Mouse (Mus musculus) cortical plate, adult 2 months (tissue): ENCODE results near the gene 6820408C15Rik. TPM values are rescaled to one million over a fixed set of nuclear protein-coding genes. Genes with fewer than 3 reads are reported as not detected.
A peak's percentile ranks its signal among the peaks of the same experiment; 100 is the strongest.

Source experiments
- H3K27ac ChIP-seq: fragments of 200-500 bp; 2 replicates; pipeline ENCODE4 v1.5.1; 2012; ENCODE audit warnings: low read length, control low read depth, inconsistent platforms; ENCODE audit not compliant: insufficient read depth
- H3K4me1 ChIP-seq: fragments of 200-500 bp; 2 replicates; pipeline ENCODE4 v1.6.1; 2011; ENCODE audit warnings: low read length; ENCODE audit not compliant: control insufficient read depth, insufficient read depth
- H3K4me3 ChIP-seq: fragments of 200-500 bp; 2 replicates; pipeline ENCODE4 v1.5.1; 2011; ENCODE audit warnings: mild to moderate bottlenecking, low read length, control low read depth; ENCODE audit not compliant: insufficient read depth
- CTCF ChIP-seq: fragments of 200-500 bp; IDR thresholded peaks from 2 replicates; pipeline ENCODE4 v1.5.1; 2011; ENCODE audit warnings: mild to moderate bottlenecking, control low read depth, low read length; ENCODE audit not compliant: insufficient read depth; ENCODE audit errors: extremely low read depth
- POLR2A ChIP-seq: fragments of 200-500 bp; IDR thresholded peaks from 2 replicates; pipeline ENCODE4 v1.6.1; 2011; ENCODE audit warnings: mild to moderate bottlenecking, low read length, control low read depth; ENCODE audit not compliant: insufficient read depth; ENCODE audit errors: extremely low read depth
- polyA plus RNA-seq: library from polyadenylated mRNA; depleted of rRNA; stranded (reverse); fragments of >200 nt; gene quantifications from 2 replicates; pipeline ENCODE4 v1.2.3, GENCODE M21; 2012; rRNA removed

6820408C15Rik gene
- polyA plus RNA-seq = 2.8 and 3.7 TPM in 2 replicates

DNA sequence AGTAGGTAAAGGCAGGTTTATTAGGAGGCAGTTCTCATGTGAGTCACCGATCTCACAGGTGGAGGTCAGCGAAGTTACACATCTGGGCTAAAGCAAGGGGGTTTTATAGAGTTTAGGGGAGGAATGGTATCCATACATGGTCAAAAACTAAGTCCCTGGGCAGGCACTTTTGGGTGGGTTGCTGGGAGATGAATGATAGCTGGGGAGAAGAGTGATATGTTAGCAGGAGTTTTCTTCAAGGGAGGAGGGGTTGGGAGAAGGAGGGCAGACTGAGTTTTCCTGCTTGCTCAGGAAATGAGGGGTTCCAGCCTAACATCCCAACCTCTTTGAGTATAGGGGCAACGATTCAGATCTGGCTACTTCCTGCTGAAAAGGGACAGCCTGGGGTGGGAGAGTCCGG is at the start of gene 6820408C15Rik:
TSS of gene 6820408C15Rik (plus strand) at position 301 of the 400 bp plus-strand sequence.
- Histone ChIP-seq H3K4me1 (peaks cover 4% of the 10 kb centered on the region), H3K27ac (peak within 1 kb of the TSS; percentile 65), H3K4me3 (peak within 1 kb of the TSS; percentile 97)
- TF ChIP-seq CTCF = no peak
- TF ChIP-seq POLR2A = no peak

DNA sequence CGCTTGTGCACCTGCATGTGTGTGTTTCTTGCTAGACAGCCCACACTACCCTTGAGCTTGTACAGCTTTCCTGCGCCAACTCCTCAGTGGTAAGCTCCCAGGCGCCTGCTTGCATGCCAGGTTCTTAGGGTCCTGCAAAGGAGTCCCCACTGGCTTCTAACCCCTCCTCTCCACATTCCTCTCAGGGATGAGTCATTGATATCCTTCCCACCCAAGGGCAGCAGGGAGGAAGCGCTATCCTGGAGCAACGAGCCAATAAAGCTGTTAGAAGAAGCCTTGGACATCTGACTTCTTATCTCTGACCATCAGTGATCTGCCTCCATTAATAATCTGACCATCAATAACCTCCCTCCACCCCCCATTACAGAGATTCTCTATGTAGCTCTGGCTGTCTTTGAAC is 47.5 kb upstream of the 6820408C15Rik start:
- TF ChIP-seq CTCF = no peak
- TF ChIP-seq POLR2A = no peak
- Histone ChIP-seq H3K4me3 (no peak overlapping the region), H3K27ac (no peak overlapping the region), H3K4me1 (no peaks in the 10 kb centered on the region)

GRCm38 (mm10) chr2:152368532-152369140 is 46.8 kb upstream of the 6820408C15Rik start:
- H3K4me3 ChIP-seq = no peak overlapping the region
- peak; percentile 85 for TF ChIP-seq CTCF
- TF ChIP-seq POLR2A = no peak
- no peaks in the 10 kb centered on the region for H3K4me1 ChIP-seq
- no peak overlapping the region for H3K27ac ChIP-seq

DNA sequence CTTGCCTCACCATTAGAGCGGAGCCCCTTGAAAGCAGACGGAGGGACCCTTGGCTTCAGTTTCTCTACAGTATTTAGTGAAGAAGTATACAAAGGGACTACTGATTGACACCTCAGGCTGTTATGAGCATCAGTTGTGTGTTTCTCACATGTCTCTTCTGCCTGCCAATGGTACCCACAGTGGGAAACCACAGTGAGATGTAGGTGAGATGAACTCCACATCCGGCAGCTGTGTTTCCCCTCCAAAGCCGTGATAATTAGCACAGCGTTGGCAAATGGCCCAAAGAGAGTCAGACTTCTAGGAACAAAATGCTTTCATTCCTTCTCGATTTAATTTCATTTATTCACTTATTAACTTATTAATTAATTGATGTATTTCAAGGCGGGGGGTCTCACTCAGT is 43.3 kb upstream of the 6820408C15Rik start:
- TF ChIP-seq CTCF (no peak), POLR2A (no peak)
- Histone ChIP-seq H3K4me3 (no peak overlapping the region), H3K27ac (no peak overlapping the region), H3K4me1 (no peaks in the 10 kb centered on the region)

DNA sequence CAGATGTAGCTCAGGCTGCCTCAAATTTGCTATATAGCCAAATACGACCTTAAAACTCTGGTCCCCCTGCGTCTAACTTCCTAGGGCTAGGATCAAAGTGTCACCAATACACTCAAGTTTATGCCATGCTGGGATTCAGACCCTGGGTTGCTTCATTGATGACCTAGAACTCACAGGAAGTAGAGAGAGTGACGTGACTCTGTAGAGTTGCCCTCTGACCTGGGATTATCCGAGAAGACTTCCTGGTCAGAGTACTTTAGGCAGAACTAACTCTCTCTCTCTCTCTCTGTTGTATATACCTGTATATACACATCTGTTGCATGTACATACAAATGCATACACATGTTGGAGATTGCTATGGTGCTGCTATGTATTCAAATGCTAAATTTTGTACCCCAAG is 42.7 kb upstream of the 6820408C15Rik start:
- TF ChIP-seq CTCF (no peak), POLR2A (no peak)

DNA sequence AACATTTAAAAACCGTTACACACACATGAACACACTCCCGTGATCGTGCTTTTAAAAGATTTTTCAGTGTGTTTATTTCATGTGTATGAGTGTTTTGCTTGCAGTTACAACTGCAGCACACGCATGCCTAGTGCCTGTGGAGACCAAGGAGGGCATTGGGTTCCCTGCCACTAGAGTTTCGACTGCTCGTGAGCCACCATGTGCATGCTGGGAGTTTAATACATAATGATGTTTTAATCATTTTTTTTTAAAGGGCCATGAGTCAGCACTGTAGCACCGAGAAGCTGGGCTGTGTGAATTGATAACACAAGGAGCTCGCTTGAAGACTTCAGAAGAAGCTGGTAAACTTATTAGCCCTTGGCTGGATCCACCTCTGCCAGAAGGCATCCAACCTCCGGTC is 41.8 kb upstream of the 6820408C15Rik start:
- no peaks in the 10 kb centered on the region for H3K4me1 ChIP-seq

More for the DNA sequence above, 42.7 kb upstream of the 6820408C15Rik start:
- H3K27ac ChIP-seq = no peak overlapping the region
- no peaks in the 10 kb centered on the region for H3K4me1 ChIP-seq
- no peak overlapping the region for H3K4me3 ChIP-seq

GRCm38 (mm10) chr2:152375652-152376344 is 39.6 kb upstream of the 6820408C15Rik start:
- peak overlapping the region; percentile 54 for H3K4me3 ChIP-seq
- H3K27ac ChIP-seq = no peak overlapping the region

More for the DNA sequence above, 41.8 kb upstream of the 6820408C15Rik start:
- Histone ChIP-seq H3K4me3 (no peak overlapping the region), H3K27ac (no peak overlapping the region)
- no peak for TF ChIP-seq POLR2A

DNA sequence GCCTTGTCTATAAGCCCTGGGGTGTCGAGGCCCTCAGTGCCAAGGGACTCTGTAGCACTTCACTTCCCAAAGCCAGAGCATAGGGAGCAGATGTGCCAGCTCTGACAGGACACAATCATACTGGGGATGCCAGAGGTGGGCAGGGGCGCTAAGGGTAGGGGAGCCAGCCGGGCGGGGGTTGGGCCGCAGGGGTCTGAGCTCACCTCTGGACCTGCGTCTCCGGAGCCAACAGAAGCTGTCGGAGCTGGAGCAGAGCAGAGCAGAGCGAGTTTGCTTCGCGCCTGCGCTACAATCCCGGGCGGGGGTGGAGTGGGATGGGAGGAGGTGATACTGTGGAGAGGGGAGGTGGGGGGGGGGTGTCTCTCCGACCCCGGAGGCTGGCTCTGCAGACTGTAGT is 39.0 kb upstream of the 6820408C15Rik start, which contains the start of gene Nrsn2:
TSS of gene Nrsn2 (minus strand) at position 294 of the 397 bp plus-strand sequence.
- Histone ChIP-seq H3K27ac (no peak within 1 kb of the TSS), H3K4me1 (no peaks in the 10 kb centered on the region), H3K4me3 (peak within 1 kb of the TSS; percentile 54)
- TF ChIP-seq CTCF (no peak), POLR2A (peak; percentile 32; the same call in 1 of the 2 replicates)

More at GRCm38 (mm10) chr2:152375652-152376344, 39.6 kb upstream of the 6820408C15Rik start:
- H3K4me1 ChIP-seq = no peaks in the 10 kb centered on the region
- TF ChIP-seq CTCF (no peak), POLR2A (no peak)

DNA sequence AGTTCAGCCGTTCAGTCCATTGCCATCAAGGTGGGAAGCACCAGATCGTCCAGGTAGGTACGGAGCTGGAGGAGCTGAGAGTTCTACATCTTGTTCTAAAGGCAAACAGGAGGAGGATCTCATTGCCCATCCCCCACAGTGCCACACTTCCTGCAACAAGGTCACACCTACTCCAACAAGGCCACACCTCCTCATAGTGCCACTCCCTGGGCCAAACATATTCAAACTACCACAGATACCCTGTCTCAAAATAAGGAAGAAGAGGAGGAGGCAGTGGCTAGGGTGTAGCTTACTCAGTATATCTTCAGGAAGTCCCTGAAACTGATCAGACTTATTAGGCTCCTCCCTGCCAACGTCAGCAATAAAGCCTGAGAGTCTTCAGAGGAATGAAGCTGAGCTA is 31.2 kb upstream of the 6820408C15Rik start:
- H3K4me3 ChIP-seq = no peak overlapping the region
- TF ChIP-seq CTCF (no peak), POLR2A (no peak)
- H3K4me1 ChIP-seq = no peaks in the 10 kb centered on the region
- H3K27ac ChIP-seq = no peak overlapping the region

DNA sequence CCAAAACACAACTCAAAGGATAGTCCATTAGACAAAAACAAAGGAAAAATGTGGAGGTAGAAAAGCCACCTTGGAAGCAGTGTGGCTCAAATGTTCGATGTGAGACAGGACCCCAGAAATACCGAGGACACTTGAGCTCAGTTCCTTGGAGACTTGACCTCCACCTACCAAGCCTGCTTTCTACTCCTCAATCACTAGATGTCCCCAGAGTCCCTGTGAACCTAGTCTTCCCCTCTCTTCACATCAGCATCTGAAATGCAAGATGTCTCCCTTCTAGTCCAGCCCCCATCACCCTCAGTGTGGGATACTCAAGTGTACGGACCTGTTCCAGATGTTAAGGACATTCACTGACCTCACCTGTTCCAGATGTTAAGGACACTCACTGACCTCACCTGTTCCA is 22.6 kb upstream of the 6820408C15Rik start:
- H3K27ac ChIP-seq = no peak overlapping the region
- H3K4me3 ChIP-seq = no peak overlapping the region
- 0 out of 2 replicates have a peak, but pooled peaks cover 1% of the 10 kb centered on the region for H3K4me1 ChIP-seq
- TF ChIP-seq CTCF (peak; percentile 90), POLR2A (no peak)
